Mouse (Mus musculus) limb, embryonic 13.5 days (tissue): ENCODE data around the gene Arfgap2. TPM values are rescaled to one million over a fixed set of nuclear protein-coding genes. Genes with fewer than 3 reads are reported as not detected.
"Not testable (repeated sequence)": the region's sequence is repeated elsewhere in the genome, so short reads cannot be mapped to it uniquely, and the experiment has no call there.

Experiments
- ATAC-seq: fragments of 200-750 bp; cut with Nextera tagmentation; 2 replicates; pipeline ENCODE4 v1.8.0; 2017; ENCODE audit warnings: low read depth, moderate number of reproducible peaks, moderate TSS enrichment; ENCODE audit not compliant: low FRiP score
- H3K27ac ChIP-seq: fragments of 300-500 bp; sonication (generic); 2 replicates; pipeline ENCODE4 v1.5.1; 2015; ENCODE audit warnings: inconsistent platforms, mild to moderate bottlenecking, moderate library complexity
- H3K27me3 ChIP-seq: fragments of 300-500 bp; sonication (generic); 2 replicates; pipeline ENCODE4 v1.6.1; 2015; ENCODE audit warnings: mild to moderate bottlenecking, inconsistent platforms
- H3K36me3 ChIP-seq: fragments of 300-500 bp; sonication (generic); 2 replicates; pipeline ENCODE4 v1.6.1; 2015; ENCODE audit warnings: inconsistent platforms, mild to moderate bottlenecking, moderate library complexity
- H3K4me1 ChIP-seq: fragments of 300-500 bp; sonication (generic); 2 replicates; pipeline ENCODE4 v1.6.1; 2015; ENCODE audit warnings: inconsistent platforms
- H3K4me2 ChIP-seq: fragments of 300-500 bp; sonication (generic); replicated peaks from 2 replicates; pipeline ENCODE4 v1.6.1; 2015; ENCODE audit warnings: inconsistent platforms, mild to moderate bottlenecking, moderate library complexity
- H3K4me3 ChIP-seq: fragments of 300-500 bp; sonication (generic); 2 replicates; pipeline ENCODE4 v1.5.1; 2015; ENCODE audit warnings: moderate library complexity, mild to moderate bottlenecking, inconsistent platforms
- H3K9ac ChIP-seq: fragments of 300-500 bp; sonication (generic); 2 replicates; pipeline ENCODE4 v1.6.1; 2015; ENCODE audit warnings: mild to moderate bottlenecking, inconsistent platforms
- H3K9me3 ChIP-seq: fragments of 300-500 bp; sonication (generic); 2 replicates; pipeline ENCODE4 v1.6.1; 2016; ENCODE audit warnings: inconsistent platforms
- WGBS: fragments of 180-500 bp; shearing (Covaris S2); methylation state at CpG from one replicate; pipeline ENCODE4 v1.1.7; 2015; 5-methylcytosine and 5-hydroxymethylcytosine counted together
- polyA plus RNA-seq: library from polyadenylated mRNA; unstranded; fragments of >200 nt; fragmentation: Nextera tagmentation; extraction: Ambion mirVana; gene quantifications from 2 replicates; pipeline ENCODE4 v1.2.1, GENCODE M21; 2015

Gene Arfgap2
- 89.0 and 91.6 TPM in 2 replicates for polyA plus RNA-seq

DNA sequence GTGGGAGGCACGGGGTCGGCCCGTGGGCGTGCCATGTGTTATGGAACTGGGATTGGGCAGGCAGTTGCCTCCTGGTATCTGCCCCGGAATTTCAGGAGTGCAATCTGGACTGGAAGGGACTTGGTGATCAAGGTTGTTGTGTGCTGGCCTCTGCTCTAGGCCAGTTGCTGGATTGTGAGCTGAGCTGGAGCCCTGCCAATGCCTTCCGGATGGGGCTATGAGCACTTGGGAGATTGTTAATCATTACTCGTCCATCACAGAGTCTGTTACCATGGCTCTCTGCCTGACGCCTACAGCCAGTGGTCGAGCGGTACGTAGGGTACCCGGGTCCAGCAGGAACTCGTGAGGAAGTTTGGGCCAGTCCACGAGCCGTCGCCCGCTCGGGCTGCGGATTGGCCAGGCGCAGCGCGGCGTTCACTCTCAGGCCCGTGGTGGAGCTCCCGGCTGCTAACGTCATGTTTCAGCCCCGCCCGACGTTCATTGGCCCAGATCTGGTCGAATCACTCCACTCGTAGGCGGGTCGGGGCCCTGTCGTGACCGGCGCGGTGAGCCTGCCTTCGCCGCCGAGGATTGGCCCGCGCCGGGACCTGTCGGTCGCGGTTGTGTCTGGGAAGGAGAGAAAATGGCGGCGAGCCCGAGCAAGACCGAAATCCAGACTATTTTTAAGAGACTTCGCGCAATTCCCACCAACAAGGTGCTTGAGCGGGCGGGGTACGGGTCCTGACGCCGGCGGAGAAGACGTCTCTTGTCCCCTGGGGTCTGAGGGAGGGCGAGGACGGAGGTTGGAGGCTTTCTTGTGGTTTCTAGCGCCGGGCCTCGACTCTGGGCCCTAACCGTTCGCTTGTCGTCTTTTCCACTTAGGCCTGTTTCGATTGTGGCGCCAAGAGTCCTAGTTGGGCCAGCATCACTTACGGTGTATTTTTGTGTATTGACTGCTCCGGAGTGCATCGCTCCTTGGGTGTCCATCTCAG is at the start of gene Arfgap2:
Gene Arfgap2, plus strand, starts transcription at position 264 of the 971 bp plus-strand sequence.
- no peaks in the 10 kb centered on the region for H3K27me3 ChIP-seq
- peaks cover 77% of the 10 kb centered on the region for H3K36me3 ChIP-seq
- H3K4me1 ChIP-seq = peaks cover 20% of the 10 kb centered on the region
- H3K9me3 ChIP-seq = no peaks in the 10 kb centered on the region
- peak within 1 kb of the TSS; percentile 93 for H3K9ac ChIP-seq
- ATAC-seq = peak; percentile 99
- peak within 1 kb of the TSS; percentile 86 for H3K4me2 ChIP-seq
- 1% methylated on average over 72 of the region's 72 CpGs for WGBS
- H3K27ac ChIP-seq = peak within 1 kb of the TSS; percentile 87
- H3K4me3 ChIP-seq = peak within 1 kb of the TSS; percentile 85

DNA sequence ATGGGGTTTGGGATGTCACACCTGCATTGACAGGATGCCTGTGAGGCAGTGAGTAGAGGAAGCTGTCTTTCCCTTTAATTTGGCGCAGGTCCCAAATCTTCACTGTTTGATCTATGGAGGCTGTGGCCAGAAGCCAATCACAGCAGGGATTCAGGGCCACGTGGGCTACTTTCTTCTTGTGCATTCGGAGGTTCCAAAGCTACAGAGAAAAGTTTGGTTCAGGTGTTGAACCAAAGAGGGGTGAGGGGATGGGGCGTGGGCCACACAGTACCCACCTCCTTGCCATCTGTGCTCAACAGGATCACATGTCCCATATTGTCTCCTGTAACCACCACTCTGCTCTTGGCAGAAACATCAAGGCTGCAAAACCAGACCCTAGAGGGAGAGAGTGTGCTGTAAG is 47.7 kb upstream of the Arfgap2 start:
- H3K9me3 ChIP-seq = no peaks in the 10 kb centered on the region
- no peak overlapping the region for H3K4me2 ChIP-seq
- H3K9ac ChIP-seq = no peak overlapping the region
- H3K4me3 ChIP-seq = no peak overlapping the region
- no peak overlapping the region for H3K27ac ChIP-seq
- no peaks in the 10 kb centered on the region for H3K4me1 ChIP-seq
- peaks cover 58% of the 10 kb centered on the region for H3K36me3 ChIP-seq
- ATAC-seq = no peak
- no peaks in the 10 kb centered on the region for H3K27me3 ChIP-seq
- WGBS = 57% methylated on average over 4 of the region's 4 CpGs

- H3K4me2 ChIP-seq = no peak overlapping the region
- H3K27ac ChIP-seq = no peak overlapping the region
- H3K4me1 ChIP-seq = no peaks in the 10 kb centered on the region
- peaks cover 27% of the 10 kb centered on the region for H3K36me3 ChIP-seq
- WGBS = 93% methylated on average over 3 of the region's 3 CpGs
- no peaks in the 10 kb centered on the region for H3K9me3 ChIP-seq
- H3K27me3 ChIP-seq = no peaks in the 10 kb centered on the region
- H3K4me3 ChIP-seq = no peak overlapping the region
- ATAC-seq = no peak
- no peak overlapping the region for H3K9ac ChIP-seq
These were observed 44.3 kb upstream of the Arfgap2 start for GRCm38 (mm10) chr2:91220501-91220900.

DNA sequence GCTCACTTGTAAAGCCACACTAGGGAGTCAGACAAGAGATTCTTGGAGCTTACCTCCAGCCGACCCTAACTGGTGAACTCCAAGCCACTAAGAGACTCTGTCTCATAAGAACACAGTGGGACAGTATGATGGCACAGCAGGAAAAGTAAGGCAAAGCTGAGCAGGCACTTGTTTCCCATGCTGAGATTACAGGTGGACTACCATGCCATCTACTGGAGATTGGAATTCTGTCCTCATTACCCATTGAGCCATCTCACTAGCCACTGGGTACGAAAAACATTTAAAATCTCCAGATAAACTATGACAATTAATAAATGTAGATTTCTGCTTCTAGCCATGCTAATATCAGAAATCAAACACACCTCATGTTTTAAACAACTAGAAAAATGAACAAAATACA is 41.2 kb upstream of the Arfgap2 start:
- H3K4me1 ChIP-seq = no peaks in the 10 kb centered on the region
- no peak for ATAC-seq
- H3K4me3 ChIP-seq = no peak overlapping the region
- H3K4me2 ChIP-seq = no peak overlapping the region
- H3K27ac ChIP-seq = no peak overlapping the region
- no peaks in the 10 kb centered on the region for H3K9me3 ChIP-seq
- no peaks in the 10 kb centered on the region for H3K27me3 ChIP-seq
- no peak overlapping the region for H3K9ac ChIP-seq
- 89% methylated on average over 2 of the region's 2 CpGs for WGBS
- peaks cover 13% of the 10 kb centered on the region; the same call in 1 of the 2 replicates for H3K36me3 ChIP-seq

GRCm38 (mm10) chr2:91229735-91230134 is 35.0 kb upstream of the Arfgap2 start:
- no peak for ATAC-seq
- Histone ChIP-seq H3K9ac (no peak overlapping the region), H3K4me3 (no peak overlapping the region), H3K9me3 (no peaks in the 10 kb centered on the region), H3K36me3 (peaks cover 27% of the 10 kb centered on the region), H3K27ac (no peak overlapping the region), H3K27me3 (no peaks in the 10 kb centered on the region), H3K4me2 (no peak overlapping the region), H3K4me1 (no peaks in the 10 kb centered on the region)
- WGBS = 69% methylated on average over 2 of the region's 2 CpGs

DNA sequence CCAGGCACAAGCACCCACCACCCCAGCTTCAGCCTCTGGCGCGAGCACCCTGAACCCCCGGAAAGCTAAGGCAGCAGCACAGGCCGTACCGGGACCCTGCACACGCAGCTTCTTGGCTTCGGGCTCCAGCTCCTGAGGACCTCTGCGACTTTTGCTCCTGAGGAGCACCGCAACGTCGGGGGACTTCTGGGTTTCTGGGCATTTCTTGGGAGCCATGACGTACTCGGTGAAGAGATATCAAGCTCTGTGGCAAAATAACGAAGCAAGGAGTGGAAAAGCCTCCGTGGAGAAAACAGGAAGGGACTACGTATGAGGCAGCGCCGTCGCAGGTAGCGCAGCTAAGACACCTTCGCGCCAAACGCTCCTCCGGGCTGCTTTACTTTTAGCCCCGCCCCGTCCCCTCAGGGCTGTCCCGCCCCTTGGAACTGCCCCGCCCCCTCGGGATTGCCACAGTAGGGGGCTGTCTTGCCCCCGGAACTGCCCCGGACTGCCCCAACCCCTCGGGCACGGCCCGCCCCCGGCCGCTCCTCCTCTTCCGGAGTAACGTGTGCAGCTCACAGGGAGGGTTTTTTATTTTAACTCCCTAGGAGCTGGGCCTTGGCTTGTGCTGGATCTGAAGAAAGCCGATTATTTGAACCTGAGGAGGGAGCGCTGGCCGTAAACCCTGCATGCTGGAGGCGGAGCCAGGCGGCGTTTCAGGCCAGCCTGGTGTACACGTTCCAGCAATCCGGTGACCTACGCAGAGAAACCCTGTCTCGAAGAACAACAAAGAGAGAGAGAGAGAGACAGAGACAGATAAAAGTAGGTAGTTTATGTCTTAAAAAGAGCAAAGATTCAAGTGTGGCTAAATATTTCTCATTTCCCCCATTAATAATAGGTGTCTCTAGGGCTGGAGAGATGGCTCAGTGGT is 27.9 kb upstream of the Arfgap2 start, which contains the start of gene Ddb2:
Gene Ddb2, minus strand, starts transcription at position 382 of the 910 bp plus-strand sequence.
- H3K4me1 ChIP-seq = no peaks in the 10 kb centered on the region; the same call in 1 of the 2 replicates
- WGBS = under 1% methylated on average over 48 of the region's 48 CpGs
- H3K27ac ChIP-seq = peak within 1 kb of the TSS; percentile 91
- peaks cover 12% of the 10 kb centered on the region for H3K36me3 ChIP-seq
- peak; percentile 99 for ATAC-seq
- H3K27me3 ChIP-seq = no peaks in the 10 kb centered on the region
- H3K4me3 ChIP-seq = peak within 1 kb of the TSS; percentile 61
- peak within 1 kb of the TSS; percentile 77 for H3K4me2 ChIP-seq
- H3K9ac ChIP-seq = peak within 1 kb of the TSS; percentile 78
- no peaks in the 10 kb centered on the region for H3K9me3 ChIP-seq

DNA sequence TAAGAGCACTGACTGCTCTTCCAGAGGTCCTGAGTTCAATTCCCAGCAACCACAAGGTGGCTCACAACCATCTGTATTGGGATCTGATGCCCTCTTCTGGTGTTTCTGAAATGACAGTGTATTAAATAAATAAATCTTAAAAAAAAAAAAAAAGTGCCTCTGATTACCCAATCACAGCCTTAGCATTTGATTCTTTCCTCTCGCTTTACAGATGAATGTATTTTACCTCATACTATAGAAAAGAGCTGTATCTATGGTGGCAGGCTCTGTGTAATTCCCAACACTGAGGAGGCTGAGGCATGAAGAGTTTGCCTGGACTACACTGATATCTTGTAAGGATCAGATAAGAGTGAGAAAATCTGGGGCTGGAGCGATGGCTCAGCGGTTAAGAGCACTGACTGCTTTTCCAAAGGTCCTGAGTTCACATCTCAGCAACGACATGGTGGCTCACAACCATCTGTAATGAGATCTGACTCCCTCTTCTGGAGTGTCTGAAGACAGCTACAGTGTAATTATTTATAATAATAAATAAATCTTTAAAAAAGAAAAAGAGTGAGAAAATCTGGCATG is 27.2 kb upstream of the Arfgap2 start:
- Histone ChIP-seq H3K4me3 (peak overlapping the region; percentile 61), H3K36me3 (peaks cover 12% of the 10 kb centered on the region), H3K4me2 (peak overlapping the region; percentile 77), H3K27ac (peak overlapping the region; percentile 91)
- H3K9me3 ChIP-seq, H3K27me3 ChIP-seq, H3K4me1 ChIP-seq, H3K9ac ChIP-seq: not testable (repeated sequence)
- peak; percentile 43; the same call in 1 of the 2 replicates for ATAC-seq
- WGBS = 25% methylated on average over 4 of the region's 4 CpGs

DNA sequence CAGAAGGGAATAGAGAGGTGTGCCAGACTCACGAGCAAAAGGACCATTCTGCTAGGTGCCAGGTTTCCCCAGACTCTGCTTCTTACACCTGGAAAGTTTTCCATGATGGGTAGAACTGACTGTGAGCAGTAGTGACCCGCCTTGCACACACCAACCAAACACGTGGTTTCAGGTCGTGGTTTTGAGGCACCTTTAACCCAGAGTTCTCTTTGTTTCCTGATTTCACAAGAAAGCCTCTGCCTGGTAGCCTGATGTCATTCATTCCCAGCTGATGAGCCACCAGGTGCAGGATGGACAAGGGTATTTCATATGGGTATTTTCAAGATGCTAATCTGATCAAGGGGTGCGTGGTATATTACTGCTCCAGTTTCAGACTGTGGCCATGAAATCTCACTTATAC is 22.2 kb upstream of the Arfgap2 start:
- Histone ChIP-seq H3K27me3 (no peaks in the 10 kb centered on the region), H3K36me3 (no peaks in the 10 kb centered on the region), H3K4me2 (no peak overlapping the region), H3K4me1 (no peaks in the 10 kb centered on the region), H3K27ac (no peak overlapping the region), H3K4me3 (no peak overlapping the region), H3K9ac (no peak overlapping the region), H3K9me3 (no peaks in the 10 kb centered on the region)
- no peak for ATAC-seq
- WGBS = 75% methylated on average over 5 of the region's 5 CpGs

DNA sequence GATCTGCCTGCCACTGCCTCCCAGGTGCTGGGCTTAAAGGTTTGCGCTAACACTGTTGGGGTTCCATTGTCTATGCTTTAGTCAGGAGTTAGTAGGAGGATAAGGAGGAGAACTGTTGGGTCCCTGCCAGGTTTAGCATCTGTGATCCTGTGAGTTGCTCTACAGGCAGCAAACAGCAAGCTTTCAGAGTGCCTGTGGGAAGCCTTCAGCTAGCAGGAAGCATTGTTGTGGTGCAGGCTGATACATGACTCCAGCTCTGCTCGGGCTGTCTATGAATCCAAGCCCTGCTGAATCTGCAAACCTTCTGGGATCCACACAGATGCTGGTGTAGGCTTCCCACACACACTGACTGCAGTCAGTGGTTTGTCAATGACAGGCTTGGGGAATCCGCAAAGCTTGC is 21.4 kb upstream of the Arfgap2 start:
- 68% methylated on average over 3 of the region's 3 CpGs for WGBS
- Histone ChIP-seq H3K27me3 (no peaks in the 10 kb centered on the region), H3K27ac (no peak overlapping the region), H3K4me1 (no peaks in the 10 kb centered on the region), H3K9ac (no peak overlapping the region), H3K4me2 (no peak overlapping the region), H3K9me3 (no peaks in the 10 kb centered on the region), H3K36me3 (no peaks in the 10 kb centered on the region), H3K4me3 (no peak overlapping the region)
- no peak for ATAC-seq

GRCm38 (mm10) chr2:91244557-91245228 is 20.1 kb upstream of the Arfgap2 start:
- no peaks in the 10 kb centered on the region for H3K36me3 ChIP-seq
- no peak overlapping the region for H3K9ac ChIP-seq
- no peak for ATAC-seq
- H3K4me3 ChIP-seq = no peak overlapping the region
- H3K27ac ChIP-seq = no peak overlapping the region
- H3K27me3 ChIP-seq = no peaks in the 10 kb centered on the region
- 79% methylated on average over 5 of the region's 5 CpGs for WGBS
- H3K4me2 ChIP-seq = no peak overlapping the region
- no peaks in the 10 kb centered on the region for H3K9me3 ChIP-seq
- H3K4me1 ChIP-seq = no peaks in the 10 kb centered on the region

- Histone ChIP-seq H3K4me1 (no peaks in the 10 kb centered on the region), H3K36me3 (no peaks in the 10 kb centered on the region), H3K9ac (no peak overlapping the region), H3K9me3 (no peaks in the 10 kb centered on the region), H3K27ac (no peak overlapping the region), H3K27me3 (no peaks in the 10 kb centered on the region), H3K4me2 (no peak overlapping the region), H3K4me3 (no peak overlapping the region)
- ATAC-seq = no peak
- 87% methylated on average over 4 of the region's 4 CpGs for WGBS
These were observed 16.4 kb upstream of the Arfgap2 start for GRCm38 (mm10) chr2:91248366-91248765.
